Mouse (Mus musculus): ENCODE measurements around the gene Foxo3.

Foxo3 gene

DNA sequence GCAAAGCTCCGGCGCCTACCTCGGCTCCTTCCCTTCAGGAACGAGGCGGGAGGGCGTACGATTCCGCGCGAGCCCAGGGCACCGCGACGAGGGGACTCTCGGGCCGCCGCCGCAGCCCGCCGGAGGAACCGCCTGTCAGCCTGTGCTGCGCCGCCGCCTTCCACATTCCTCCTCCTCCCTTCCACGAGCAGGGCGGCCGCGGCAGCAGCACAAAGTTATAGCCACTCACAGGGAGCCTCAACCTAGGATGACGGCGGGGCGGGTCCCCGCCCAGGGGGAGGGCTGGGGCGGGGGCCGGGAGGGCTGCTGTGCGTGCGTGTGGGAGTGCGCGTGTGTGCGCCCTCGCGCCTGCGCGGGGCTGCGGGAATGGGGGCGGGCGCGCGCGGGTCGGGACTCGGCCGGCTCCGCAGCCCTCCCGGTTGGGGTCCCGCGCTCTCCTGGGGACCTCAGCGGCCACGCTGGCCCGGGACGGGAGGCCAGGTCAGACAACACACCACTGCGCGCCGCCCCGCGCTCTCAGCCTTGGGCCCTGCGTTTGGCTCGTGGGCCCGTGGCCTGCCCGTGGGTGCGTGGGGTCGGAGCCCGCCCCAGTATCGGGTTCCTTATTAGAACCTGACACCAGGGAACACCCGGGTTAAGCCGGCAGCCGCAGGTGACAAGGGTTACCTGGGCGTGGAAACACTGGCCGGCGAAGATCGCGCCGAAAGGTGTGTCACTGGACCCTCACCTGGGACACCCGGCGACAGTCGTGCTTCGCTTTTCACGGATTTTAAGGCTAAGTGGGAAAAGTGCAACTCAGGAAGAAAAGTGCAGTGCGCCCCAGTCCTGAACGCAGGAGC is at the start of gene Foxo3:
TSS of gene Foxo3 (minus strand) at position 249 of the 839 bp plus-strand sequence.
- peak; percentile 86 for DNase-seq

GRCm38 (mm10) chr10:42325305-42325704 is 48.8 kb upstream of the Foxo3 start:
- no peak for DNase-seq

DNA sequence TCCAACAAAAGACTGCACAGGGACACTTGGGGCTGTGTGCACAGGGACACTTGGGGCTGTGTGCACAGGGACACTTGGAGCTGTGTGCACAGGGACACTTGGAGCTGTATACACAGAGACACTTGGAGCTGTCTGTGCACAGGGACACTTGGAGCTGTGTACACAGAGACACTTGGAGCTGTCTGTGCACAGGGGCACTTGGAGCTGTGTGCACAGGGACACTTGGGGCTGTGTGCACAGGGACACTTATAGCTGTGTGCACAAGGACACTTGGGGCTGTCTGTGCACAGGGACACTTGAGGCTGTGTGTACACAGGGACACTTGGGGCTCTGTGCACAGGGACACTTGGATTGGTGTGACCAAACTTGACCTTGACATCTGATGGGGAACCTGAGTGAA is 47.4 kb upstream of the Foxo3 start:
- no peak for DNase-seq

DNA sequence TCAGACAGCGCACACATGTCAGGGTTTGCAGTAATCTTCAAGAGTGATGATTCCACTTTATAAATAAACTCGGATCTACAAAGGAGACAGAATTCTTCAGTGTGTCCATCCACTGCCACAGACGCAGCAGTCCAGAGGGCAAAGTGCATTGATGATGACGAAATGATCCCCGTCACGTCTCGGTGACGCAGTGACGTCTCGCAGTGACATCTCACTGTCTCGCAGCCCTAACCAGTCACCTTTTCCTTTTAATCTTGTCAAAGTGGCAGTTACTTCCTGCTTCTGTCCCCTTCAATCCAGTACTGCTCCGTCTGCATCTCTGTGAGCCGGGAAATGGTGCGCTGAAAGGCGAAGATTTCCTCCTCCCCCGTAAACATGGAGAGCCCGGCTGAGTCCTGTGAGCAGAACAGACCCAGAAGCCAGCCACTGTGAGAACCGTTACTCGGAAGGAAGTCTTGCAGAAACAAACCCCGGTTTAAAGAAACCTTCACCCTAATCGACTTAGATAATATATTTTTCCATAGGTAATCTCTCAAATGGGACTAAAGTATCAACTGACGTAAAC is 36.7 kb upstream of the Foxo3 start:
- DNase-seq: no peak

DNA sequence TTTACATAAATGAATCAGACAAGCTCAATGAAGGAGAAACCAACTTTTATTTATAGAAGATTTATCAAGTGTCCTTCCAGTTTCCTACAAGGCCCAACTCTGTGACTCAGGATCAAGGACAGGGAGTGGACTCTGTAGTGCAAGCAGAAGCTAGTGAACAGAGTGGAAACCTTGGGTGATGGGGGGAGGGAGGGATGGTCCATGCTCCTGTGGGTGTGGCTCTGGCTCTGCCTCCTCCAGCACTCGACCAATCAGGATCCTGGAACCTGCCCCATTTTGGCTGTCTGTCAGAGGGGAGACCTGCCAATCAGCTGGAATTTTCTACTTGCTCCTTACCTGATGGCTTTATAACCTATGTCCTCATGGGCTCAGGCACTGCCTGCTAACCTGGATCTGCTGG is 36.0 kb upstream of the Foxo3 start:
- no peak for DNase-seq

- DNase-seq: no peak
These were observed 32.1 kb upstream of the Foxo3 start for GRCm38 (mm10) chr10:42308687-42308987.

DNA sequence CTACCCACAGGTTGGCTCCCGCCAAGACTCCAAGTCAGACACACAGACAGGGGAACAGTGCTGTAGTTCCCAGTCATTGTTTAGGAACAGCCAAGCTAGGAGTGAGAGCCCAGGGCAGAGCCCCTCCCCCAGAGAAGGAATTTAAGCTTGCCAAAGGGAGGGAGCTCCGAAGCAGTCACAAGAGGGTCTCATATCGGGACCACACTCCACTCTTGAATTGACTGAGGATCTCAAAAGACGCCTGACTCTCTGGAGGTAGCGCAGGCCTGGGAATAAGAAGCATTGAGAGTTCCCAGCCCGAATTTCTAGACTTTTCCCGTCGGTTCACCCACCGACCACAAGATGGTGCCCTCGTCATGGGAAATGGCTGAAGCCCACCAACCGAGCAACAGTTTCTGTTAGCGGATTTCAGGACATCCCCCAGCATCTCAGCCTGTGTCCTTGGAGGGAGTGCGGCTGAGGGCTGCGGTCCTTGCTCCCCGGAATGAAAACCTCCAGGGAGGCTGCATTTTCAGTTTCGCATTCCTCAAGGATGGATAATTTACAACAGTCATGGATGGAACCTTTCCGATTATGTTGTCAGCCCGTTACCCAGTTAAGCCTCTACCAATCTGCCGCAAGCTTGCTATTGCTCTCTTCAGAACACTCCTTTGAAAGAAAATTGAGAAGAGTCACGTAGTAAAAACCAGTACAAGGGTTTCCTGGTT is 31.6 kb upstream of the Foxo3 start:
- peak; percentile 69 for DNase-seq

GRCm38 (mm10) chr10:42306422-42306821 is 29.9 kb upstream of the Foxo3 start:
- DNase-seq: no peak

- DNase-seq: no peak
These were observed 24.2 kb upstream of the Foxo3 start for GRCm38 (mm10) chr10:42300805-42301204.

GRCm38 (mm10) chr10:42299967-42300366 is 23.4 kb upstream of the Foxo3 start:
- DNase-seq: no peak

DNA sequence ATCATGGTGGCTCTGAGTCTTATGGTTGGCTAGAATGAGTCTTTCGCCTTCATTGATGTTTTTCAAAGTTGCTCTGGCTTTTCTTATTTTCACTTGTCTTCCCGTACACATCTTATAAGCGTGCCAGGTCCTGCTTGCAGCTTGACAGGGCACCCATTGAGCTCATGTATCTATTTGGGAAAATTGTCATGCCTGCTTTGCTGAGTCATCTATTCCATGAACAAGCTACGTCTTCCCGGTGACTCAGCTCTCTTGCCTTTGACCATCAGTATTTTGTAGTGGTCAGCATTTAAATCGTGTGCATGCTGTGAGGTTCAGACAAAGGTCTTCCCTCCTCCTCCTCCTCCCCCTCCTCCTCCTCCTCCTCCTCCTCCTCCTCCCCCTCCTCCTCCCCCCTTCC is 22.9 kb upstream of the Foxo3 start:
- DNase-seq: no peak

GRCm38 (mm10) chr10:42297954-42298353 is 21.4 kb upstream of the Foxo3 start:
- DNase-seq: no peak

- no peak for DNase-seq
These were observed 20.6 kb upstream of the Foxo3 start for GRCm38 (mm10) chr10:42297109-42297508.

DNA sequence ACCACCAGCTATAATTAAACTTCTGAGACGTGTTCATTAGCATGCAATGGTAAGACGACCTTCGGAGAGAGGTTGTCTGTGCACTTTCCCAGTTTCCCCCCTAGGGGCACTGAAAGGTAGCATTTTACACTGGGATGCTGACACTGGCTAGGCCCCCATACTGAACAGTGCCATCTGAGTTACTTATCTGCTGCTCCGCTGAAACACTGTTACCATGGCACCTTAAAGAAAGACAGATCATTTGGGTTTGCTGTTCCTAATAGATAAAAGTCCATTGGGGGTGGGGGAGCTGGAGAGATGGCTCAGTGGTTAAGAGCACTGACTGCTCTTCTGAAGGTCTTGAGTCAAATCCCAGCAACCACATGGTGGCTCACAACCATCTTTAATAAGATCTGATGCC is 20.0 kb upstream of the Foxo3 start:
- no peak for DNase-seq

DNA sequence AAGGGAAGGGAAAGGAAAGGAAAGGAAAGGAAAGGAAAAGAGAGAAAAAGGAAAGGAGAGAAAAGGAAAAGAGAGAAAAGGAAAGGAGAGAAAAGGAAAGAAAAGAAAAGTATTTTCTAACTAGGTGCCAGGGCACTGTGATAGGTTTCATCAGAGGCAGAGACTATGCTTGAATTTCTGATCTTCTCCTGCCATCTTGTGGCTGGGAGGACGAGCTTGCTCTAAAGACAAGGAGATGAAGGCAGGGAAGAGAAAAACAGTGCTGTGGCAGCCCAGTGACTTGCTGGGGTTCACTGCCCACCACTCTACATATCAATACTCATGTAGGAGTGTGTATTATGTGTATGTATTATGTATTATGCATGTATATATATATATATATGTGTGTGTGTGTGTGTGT is 18.5 kb upstream of the Foxo3 start:
- peak; percentile 58 for DNase-seq

DNA sequence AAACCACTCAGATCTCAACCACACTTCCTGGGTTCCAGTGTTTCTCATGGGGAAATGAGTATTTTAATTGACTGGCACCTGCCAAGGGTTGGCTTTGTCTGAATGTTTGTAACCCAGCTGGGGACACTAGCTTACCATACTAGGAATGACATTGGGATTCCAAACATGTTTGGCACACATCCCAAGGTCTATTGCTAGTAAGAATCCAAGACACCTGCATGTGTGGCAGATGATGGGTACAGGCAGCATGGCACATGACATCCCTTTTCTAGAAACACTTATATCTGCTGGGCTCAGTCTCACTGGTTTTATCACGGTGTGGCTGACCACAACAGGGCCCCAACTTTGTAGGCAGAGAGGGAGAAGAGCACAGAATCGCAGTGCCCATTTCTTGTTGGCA is 17.8 kb upstream of the Foxo3 start:
- DNase-seq: no peak

GRCm38 (mm10) chr10:42293877-42294276 is 17.3 kb upstream of the Foxo3 start:
- no peak for DNase-seq

DNA sequence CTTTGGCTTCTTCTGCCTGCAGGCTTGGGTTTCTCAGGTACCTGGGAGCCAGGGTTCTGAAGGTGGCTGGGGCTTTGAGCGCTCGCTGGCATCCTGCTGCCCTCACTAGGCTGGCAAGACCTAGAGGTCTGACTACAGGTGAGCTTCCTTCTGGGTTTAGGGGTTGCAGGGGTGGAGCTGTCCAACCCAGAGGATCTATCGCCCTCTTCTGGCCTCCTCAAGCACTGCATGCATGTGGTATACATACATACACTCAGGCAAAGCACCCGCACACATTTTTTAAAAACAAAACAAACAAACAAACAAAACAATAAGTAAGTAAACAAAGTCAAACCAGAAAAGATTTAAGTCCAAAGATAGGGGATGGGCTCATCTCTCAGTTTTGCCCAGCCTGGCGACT is 14.8 kb upstream of the Foxo3 start:
- peak; percentile 39 for DNase-seq

DNA sequence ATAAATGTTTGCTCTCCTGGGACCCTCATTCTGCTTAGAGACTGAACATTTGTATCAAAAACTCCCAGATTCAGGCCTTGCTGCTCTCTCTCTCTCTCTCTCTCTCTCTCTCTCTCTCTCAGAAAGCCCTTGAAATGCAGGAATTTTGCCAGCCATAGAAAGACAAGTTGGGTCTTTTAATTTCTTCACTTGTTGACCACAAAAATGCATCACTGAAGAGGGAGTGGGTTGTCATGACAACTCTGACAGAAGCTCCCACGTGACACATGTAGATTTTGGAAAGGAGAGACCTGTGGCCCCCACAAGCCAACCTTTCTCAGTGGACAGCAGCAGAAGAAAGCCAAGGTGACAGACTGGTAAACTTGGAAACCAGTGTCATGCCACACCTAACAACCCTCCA is 11.1 kb upstream of the Foxo3 start:
- DNase-seq: no peak

DNA sequence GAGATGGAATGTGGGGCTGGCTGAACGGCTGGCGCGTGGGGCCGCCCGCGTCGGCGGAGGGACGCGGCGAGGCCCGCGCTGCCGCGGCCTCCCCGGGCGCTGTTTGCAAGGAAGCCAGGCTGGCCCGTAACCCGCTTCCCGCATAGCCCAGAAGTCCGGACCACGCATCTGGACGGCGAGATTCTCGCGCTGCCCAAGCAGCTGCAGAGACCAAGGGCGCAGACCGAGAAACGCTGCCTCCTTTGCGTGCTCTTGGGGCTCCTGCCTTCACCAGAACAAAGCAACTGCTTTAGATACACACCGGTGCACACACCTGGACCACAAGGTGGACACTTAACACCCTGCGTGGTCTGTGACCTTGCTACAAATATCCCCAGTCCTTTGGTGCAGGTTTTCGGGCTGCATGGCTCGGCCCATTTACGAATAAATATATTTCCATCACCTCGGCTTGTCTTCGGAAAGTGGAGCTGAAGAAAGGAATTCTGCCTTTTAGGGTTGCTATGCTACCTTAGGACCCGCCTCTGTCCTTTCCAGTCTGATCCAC is 1.8 kb upstream of the Foxo3 start:
- no peak for DNase-seq

DNA sequence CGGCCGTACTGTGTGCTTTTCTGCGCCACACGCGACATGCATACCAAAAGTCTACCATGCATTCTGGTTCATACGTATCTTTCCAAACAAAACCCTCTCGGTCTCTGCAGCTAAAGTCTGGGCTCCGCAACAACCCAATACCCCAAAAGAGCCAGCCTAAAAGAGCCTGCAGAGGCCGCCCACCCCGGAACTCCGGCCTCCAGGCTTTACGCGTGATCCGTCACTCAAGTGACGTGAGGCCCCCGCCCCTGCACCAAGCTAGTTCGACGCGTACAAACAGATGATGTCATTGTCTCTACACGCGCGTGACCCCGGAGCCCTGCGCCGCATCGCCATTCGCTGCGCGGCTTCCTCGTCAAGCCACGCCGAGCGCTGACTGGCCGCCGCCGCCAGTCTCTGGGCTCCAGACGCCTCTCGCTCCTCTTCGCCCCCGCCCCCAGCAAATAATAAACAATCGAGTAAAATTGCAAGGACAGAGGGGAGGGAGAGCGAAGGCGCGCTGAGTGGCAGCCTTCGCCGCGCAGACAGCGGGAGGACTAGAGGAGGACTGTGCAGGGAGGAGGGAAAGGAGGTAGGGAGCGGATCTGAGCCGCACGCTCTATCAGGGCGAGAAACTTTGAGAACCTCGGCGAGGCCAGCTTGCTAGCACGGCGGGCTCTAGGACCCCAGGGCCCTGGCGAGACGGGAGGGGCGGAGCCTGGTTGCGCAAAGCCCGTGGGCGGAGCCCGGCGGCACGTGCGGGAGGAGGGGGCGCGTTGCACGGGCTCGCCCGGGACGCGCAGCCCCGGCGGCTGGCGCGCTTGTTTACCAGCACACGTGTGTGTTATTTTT is 1.1 kb upstream of the Foxo3 start:
- DNase-seq: peak; percentile 99

- peak; percentile 77 for DNase-seq
These were observed 569 bp downstream of the Foxo3 start for GRCm38 (mm10) chr10:42275871-42276501.
